Mouse (Mus musculus) ES-E14 (cell line): ENCODE measurements around the gene Dock3.

Experiments used
- CHD2 ChIP-seq: IDR thresholded peaks from 2 replicates; pipeline ENCODE4 v1.6.1; 2014; ENCODE audit warnings: mild to moderate bottlenecking, low read depth, low read length, inconsistent platforms
- HCFC1 ChIP-seq: IDR thresholded peaks from 2 replicates; pipeline ENCODE4 v1.6.1; 2012; ENCODE audit warnings: low read length, inconsistent platforms, borderline replicate concordance; ENCODE audit not compliant: insufficient read depth
- ZNF384 ChIP-seq: IDR thresholded peaks from 2 replicates; pipeline ENCODE4 v1.6.1; 2012; ENCODE audit warnings: low read depth, low read length, inconsistent platforms

DNA sequence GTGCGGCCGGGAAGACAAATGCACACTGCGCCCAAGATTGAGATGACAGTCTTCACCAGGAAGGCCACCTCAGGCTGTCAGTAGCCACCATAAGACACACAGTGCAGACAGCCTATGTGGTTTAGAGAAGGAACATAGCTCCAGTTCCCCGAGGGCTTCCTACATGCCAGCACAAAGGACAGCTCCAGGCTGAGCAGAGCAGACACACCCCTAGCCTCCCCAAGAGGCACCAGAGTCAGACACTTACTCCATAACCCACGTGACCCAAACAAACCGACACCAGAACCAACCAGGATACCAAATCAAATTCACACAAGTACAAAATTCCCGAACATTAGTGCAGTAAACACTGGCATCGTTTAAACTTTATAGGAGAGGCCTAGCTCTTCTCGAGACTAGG lies 342.4 kb downstream of the Dock3 start:
- TF ChIP-seq ZNF384 (no peak), CHD2 (no peak), HCFC1 (no peak)
